Mouse (Mus musculus): ENCODE measurements around the gene Polr2f. TPM values are rescaled to one million over a fixed set of nuclear protein-coding genes. Genes with fewer than 3 reads are reported as not detected.

The Polr2f gene
- 159 and 176 TPM in 2 replicates for polyA plus RNA-seq (2012; rRNA removed)

DNA sequence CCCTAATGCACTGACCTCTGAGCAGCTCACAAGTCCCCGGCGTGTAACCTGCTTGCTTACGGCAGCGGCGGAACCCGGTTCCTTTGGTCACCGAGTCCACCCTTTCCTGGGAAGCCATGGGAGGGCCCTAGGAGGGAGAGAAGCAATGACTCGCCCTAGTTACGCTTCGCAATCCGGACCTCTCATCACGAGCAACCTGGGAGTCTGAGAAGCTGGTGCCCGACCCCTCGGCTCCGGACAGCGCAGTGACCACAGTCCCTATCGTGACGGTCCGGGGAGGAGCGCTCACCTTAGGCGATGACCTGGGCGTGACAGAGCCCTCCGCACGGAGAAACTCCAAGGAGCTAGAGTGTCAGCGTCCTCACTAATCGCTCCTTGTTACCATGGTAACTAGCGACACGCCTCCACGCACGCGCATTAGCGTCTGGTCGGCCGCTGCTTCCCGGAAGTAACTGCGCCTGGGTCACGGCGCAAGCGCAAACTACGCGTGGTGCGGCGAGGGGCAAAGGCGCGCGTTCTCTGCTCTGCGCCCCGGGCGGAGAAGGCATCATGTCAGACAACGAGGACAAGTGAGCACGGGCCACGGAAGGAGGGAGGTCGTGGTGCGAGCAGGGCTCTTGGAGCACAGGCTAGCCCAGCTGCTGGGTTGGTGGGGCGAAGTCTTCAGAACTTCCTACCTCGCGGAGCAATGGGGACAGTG, at the start of gene Polr2f, which contains the start of gene 1700088E04Rik:
Gene Polr2f (plus strand): TSS at position 144 of the 700 bp plus-strand sequence.
Gene 1700088E04Rik (minus strand): TSS at position 388 of the 700 bp plus-strand sequence.
- peak; percentile 88 to 98 for DNase-seq (ENCODE audit: extremely low spot score in 1 of 2, low spot score in 1 of 2)

DNA sequence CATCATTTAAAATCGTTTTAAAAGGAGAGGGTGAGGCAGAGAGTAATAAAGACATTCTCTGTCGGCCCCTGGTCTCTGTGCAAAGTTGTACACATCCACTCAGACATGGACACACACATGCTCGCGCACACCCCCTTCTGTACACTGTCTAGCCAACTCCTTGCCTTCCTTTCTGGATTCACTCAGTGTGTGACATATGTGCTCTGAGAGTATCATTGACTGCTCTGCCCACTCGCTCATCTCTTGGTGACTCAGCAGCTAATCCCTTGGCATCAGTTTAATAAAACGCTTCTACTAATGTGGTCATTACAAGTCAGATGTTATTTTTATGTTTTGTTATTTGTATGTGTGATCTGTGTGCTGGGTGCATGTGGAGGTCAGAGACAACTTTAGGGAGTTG, 48.5 kb upstream of the Polr2f start:
- no peak for DNase-seq (ENCODE audit: extremely low spot score in 1 of 2, low spot score in 1 of 2)

DNA sequence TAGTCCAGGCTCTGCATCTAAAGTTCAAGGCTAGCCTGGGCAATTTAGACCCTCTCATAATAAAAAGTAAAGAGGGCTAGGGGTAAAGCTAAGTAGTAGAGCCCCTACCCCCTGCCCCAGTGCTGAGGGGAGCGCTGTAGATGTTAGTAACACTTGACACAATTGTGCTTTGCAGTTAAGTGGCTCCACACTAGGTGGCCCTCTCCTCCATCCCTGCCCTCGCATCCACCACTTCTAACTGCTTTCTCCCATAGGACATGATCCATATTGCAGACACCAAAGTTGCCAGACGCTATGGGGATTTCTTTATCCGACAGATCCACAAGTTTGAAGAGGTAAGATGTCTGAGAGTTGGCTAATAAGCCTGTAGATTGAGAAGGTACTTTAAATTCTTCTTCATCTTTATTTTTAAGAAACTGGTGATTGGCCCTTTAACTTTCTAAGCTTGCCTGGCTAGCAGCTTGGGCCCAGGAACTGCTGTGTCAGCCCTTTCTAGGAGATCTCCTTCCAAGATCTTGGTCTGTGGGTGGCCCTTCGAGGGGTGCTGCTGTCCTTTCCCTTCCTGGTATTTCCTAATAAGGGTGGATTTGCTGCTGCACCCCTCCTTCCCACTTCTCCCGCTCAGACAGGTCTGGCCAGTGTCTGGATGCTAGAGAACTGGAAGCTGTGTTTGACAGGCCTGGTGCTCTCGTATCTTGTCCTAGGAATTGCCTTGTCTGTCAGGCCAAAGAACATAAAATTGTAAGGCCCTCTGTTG, 47.5 kb upstream of the Polr2f start:
- peak in 1 of 2 experiments; percentile 54 for DNase-seq (ENCODE audit: extremely low spot score in 1 of 2, low spot score in 1 of 2)

DNA sequence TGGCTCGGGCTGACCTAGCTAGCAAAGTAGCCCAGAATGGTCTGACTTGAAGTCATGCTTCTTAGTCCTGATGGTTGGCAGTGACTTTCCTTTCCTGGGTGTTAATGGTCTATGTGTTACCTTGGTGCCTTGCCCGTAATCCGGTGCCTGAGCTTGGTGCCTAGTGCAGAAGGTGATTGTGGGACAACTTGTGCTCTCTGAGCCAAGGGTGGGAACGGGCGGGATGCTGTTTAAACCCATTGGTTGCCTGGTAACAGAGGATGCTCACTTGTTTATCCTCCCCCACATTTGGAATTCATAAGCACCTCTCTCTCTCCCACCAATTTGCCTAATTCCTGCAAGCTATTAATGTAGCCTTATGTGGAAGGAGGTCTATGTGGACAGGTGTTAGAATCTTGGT, 45.3 kb upstream of the Polr2f start:
- DNase-seq (ENCODE audit: extremely low spot score in 1 of 2, low spot score in 1 of 2) = no peak

DNA sequence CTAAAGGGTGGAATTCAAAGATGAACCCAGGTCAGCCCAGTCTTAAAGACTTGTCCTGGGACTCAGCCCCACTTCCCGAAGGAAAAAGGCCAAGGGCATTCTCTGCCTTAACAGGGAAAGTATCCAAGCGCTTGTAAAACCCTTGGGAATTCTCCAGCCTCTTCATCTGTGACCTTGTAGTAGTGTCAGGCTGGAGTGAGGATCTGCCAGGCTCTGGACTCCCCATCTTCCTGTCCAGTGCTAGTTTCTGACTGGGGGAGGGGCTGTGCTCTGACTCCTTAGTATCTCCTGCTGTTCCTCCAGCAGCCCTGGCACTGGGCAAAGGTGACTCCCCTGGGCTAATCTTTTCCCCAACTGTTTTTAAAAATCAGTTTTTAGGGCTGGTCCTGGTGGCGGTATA, 44.3 kb upstream of the Polr2f start:
- DNase-seq (ENCODE audit: extremely low spot score in 1 of 2, low spot score in 1 of 2) = no peak

DNA sequence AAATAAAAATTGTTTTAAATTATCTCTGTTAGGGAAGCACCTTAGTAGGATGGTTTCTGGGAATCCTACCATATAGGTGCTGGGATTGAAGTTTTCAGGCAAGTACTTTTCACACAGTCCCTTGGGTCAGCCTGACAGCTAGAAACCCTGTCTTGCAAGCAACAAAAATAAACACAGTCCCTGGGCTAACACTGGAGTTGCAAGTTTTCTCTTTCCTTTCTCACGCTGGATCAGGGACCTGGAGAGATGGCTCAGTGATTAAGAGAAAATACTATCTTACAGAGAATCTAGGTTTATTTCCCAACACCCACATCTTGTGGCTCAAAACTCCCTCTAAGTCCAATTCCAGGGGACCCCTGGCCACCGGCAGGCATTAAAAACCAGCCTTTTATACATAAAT, 43.7 kb upstream of the Polr2f start:
- DNase-seq (ENCODE audit: extremely low spot score in 1 of 2, low spot score in 1 of 2) = no peak

DNA sequence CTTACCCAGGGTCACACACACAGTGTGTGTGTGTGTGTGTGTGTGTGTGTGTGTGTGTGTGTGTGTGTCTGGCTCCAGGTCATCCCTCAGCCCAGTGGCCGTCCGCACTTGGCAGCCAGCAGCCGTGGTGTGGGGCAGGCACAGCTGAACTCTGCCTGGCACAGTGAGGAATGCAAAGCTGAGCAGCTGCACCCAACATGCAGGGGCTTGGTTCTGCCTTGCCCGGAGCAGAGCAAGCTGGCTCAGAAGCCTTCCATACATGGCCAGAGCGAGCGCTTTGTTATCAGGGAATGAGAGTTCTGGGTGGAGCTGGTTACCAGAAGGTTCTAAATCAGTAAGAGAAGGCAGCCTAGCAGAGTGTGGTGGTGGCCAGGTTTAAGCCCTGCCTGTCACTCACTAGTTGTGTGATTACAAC, 43.2 kb upstream of the Polr2f start:
- DNase-seq (ENCODE audit: extremely low spot score in 1 of 2, low spot score in 1 of 2) = peak; percentile 25 to 28

DNA sequence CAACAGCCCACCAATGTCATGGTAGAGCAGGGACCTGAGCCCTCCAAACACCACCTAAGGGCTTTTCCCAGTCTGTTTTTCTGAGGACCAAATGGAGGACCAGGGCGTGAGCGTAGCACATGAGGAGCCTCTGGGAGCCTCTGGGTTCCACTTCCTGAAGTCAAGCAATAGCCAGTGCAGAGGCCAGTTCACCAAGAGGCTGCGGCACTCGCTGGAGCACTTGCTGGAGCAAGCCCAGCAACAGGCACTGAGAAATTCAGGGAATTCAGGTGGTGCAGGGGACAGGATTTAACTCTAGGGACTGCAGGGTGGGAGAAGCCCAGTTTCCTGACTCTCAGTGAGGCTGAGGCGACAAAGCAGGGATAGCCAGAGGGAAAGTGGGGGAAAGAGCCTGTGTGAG, 42.6 kb upstream of the Polr2f start:
- DNase-seq (ENCODE audit: extremely low spot score in 1 of 2, low spot score in 1 of 2) = no peak

DNA sequence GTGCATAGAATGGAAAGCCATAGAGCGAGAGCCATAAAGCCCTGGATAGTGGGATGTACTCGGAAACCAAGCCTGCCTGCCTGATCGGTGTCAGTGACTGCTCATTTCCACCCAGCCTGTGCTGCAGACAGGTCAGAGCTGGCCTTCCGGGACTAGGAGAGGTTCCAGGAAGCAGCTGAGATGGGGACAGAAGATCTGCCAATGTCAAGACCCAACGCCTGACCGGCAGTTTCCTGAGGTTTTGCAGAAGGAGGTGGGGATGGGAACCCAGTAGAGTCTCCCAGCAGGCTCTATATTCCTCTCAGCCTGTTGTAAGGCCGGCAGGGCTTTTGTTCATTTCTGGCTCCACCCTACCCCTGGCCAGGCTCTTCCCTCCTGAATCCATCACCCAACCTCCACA, 41.9 kb upstream of the Polr2f start:
- DNase-seq (ENCODE audit: extremely low spot score in 1 of 2, low spot score in 1 of 2) = no peak

DNA sequence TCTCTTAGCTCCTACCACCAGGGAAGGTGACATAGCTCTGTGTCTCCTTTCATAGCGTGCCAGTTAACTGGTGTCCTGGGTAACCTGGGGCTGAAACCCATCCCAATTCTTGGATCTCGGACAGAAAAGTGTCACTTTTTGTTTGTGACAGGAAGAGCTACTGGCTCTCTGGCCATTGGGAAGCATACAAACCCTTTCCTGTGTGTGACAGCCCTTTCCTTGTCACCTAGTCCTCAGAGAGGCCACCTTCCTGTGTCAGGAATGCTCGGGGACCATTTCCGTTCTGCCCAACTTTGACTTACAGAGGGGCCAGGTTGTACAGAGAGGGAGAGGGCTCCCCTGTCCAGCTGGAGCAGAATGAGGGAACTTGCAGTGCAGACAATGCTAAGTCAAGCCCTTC, 41.4 kb upstream of the Polr2f start:
- DNase-seq (ENCODE audit: extremely low spot score in 1 of 2, low spot score in 1 of 2) = no peak

DNA sequence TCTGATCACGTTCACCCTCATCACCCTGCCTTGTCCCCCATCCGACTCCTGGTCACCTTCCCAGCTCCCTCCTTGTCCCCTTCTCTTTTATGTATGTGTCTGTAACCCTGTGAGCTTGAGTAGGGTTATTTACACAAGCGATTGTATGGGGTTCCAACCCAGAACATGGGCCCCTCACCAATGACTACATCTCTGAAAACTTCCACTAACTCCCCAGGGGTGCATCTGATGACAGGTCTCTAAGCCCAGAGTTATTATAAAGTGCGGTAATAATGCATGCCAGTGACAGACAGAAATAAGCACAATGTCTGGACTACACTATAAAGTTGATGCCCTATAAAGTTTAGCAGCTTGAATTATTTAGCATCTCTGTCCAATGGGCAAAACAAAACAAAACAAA, 40.4 kb upstream of the Polr2f start:
- DNase-seq (ENCODE audit: extremely low spot score in 1 of 2, low spot score in 1 of 2) = no peak

DNA sequence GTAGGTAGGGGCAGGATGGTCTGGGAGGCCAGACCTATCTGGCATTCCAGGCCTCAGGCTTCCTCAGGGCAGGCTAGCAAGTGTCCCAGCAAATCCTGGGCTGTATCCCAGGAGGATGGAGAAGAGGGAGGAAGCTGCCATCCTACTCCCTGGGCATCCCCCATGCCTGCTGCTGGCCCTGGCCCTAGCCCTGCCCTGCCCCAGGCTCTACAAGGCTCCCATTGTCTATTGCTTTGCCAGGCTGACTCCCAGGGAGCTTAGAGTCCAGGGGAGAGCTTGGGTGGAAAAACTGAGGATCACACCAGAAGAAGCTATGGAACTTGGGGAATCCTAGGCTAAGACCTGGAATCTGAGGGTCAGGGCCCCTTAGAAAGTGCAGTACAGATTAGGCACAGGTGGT, 39.3 kb upstream of the Polr2f start:
- no peak for DNase-seq (ENCODE audit: extremely low spot score in 1 of 2, low spot score in 1 of 2)

DNA sequence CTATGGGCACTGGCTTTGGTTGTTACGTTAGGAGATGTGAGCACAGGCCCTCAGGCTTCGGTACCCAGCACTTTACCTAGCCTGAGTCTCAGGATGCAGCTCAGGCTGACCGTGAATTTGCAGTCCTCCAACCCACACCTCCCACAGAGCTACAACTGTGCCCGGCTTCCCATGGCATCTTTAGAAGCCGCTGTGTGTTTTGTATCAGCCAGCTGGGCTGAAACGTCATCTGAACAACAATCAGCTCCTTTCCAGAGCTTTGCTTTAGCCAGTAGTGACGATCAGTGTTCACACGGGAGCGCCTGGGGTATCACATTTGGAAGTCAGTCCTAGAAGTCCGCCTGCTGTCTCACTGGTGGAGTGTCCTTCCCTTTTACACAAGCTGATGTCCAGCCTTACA, 37.5 kb upstream of the Polr2f start:
- no peak for DNase-seq (ENCODE audit: extremely low spot score in 1 of 2, low spot score in 1 of 2)

DNA sequence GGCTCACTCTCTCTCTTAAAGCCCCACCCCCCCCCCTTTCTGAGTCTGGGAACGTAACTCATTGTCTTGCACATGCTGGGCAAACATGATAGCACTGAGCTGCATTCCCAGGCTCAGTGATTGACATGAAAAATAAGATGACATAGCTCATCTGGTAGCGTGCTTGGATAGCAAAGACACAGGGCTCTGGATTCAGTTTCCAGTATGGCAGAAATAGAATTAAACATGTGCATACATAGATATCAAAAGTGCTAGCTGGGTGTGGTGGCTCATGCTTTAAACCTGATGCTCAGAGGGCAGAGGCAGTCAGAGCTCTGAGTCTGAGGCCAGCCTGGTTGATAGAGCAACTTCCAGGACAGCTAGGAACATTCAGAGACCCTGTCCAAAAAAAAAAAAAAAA, 35.0 kb upstream of the Polr2f start:
- no peak for DNase-seq (ENCODE audit: extremely low spot score in 1 of 2, low spot score in 1 of 2)

DNA sequence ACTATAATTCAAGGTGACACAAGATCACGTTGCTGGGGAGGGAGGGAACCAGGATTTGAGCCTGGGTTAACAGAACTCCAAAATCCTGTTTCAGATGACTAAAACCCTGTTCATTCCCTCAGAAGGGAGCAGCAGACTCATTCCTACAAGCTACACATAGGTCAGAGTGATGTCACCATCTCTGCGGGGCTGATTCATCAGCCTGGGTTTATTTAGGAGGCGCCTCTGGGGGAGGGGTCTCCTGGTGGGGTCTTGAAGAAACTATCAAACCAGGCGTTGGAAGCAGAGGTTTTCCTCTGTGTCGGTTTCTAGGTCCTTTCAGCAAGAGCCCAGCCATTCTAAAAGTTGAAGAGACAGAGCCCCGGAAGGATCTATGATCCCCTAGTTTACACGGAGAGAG, 32.8 kb upstream of the Polr2f start:
- DNase-seq (ENCODE audit: extremely low spot score in 1 of 2, low spot score in 1 of 2) = no peak

DNA sequence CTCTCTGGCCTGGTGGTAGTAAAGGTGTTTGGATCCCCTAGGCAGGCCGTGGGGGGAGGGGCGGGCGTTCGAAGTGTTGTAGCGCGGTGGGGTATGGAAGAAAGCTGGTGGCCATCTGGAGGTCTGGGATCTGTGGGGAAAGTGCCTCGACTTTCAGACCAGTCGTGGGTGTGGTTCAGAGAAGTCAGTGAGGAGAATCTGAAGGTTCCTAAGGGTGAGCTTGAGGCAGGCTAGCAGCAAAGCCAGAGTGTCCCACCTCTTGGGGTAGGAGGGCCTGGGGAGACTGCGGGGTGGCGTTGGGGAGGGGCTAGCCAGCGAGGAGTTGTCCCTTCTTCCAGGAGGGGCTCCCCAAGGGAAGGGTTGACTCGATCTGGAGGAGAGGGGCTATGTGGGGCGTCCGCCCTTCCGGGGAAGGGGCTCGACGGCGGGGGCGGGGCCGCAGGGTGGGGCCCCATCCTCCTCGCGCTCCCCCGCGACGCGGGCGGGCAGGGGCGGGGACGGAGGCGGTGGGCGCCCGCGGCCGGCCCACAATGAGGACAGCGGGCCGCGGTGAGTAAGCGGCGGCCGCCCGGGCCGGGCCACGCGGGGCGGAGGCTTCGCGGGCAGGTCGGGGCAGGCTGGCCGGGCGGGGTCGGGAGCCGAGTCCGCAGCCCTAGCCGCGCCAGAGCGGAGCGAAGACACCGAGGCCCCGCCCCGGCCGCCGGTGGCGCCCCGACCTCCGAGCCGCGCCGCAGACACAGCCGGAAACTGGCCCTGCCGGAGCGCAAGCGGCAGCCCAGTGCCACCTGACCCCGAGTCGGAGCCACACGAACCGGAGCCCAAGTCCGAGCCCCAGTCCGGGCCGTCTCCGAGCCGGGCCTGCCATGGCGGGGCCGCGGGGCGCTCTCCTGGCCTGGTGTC, 32.1 kb upstream of the Polr2f start, which contains the start of gene Micall1:
Gene Micall1 (plus strand): TSS at position 478 of the 900 bp plus-strand sequence.
- DNase-seq (ENCODE audit: extremely low spot score in 1 of 2, low spot score in 1 of 2) = no peak

DNA sequence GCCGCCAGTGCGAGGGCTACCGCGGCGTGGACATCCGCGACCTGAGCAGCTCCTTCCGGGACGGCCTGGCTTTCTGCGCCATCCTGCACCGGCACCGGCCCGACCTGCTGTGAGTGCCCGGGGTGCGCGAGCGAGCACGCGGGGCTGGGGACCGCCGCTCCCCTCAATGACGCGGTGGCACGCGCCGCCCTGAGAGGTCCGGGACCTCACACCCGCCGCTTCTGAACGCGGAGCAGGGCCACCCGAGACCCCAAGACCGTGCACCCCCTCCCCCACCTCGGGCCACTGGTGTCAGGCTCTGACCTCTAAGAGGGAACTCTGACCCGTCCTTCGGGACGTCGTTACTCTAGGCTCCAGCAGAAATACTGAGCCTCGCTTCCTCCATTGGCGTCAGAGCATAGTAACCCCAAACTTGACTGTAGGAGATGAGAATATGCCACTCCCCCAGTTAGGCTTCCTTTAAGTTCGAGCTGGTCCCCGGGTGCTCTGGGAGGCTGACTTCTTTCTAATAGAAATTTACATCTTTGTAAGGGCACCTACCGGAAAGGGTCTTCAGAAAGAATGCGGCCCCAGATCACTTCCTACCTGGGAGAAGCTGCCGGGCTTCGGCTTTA, 31.4 kb upstream of the Polr2f start:
- DNase-seq (ENCODE audit: extremely low spot score in 1 of 2, low spot score in 1 of 2) = no peak

DNA sequence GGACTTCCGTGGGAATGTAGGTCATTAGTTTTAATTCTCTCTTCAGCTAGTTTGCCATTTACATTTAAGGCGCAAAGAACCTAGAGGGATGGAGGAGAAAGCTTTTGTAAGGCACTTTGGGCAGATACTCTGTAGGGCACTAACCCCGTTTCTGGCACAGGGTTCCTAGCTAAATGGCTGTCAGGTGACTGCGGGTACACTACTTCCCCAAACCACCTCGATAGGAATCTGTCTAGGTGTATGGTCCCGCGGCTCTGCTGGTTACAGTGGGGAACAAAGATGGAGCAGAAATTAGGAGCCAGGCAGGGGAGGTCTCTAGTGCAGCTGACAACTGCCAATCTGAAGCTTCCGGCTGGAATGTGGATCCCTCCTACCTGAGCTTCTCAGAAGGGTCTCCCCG, 30.8 kb upstream of the Polr2f start:
- no peak for DNase-seq (ENCODE audit: extremely low spot score in 1 of 2, low spot score in 1 of 2)

DNA sequence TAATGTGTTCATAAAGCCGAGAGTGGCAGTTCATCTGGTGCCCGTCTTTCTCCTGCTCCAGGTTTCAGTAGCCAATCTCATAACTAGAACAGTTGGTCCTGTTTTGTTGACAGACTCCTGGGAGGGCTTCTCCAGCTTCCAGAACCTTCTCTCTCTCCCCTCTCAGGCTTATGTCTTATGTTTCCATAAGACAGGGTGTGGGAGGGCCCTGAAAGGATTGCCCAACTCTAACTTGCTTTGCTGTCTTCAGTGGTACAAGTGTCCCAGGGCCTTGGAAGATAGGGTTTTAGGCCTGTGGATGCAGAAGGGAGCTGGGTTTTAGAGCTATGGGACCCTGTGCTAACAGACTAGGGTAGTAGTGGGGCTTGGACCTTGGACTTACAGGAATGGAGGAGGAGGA, 30.3 kb upstream of the Polr2f start:
- no peak for DNase-seq (ENCODE audit: extremely low spot score in 1 of 2, low spot score in 1 of 2)

DNA sequence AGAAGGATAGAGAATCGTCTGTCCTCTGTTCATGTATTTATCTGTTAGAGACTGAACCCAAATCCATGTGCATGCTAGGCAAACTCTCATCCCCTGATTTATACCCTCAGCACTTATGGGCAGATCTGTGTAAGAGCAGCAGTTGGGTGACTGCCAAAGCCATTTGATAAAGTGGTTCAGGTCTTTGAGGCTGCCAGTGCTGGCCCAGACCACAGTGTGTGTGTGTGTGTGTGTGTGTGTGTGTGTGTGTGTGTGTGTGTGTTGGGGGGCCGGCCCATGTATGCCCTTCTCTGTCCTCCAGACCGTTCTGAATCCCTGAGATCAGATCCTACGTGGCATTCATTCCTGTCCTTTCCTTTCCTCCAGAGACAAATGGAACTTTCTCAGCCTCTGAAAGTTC, 29.0 kb upstream of the Polr2f start:
- no peak for DNase-seq (ENCODE audit: extremely low spot score in 1 of 2, low spot score in 1 of 2)

DNA sequence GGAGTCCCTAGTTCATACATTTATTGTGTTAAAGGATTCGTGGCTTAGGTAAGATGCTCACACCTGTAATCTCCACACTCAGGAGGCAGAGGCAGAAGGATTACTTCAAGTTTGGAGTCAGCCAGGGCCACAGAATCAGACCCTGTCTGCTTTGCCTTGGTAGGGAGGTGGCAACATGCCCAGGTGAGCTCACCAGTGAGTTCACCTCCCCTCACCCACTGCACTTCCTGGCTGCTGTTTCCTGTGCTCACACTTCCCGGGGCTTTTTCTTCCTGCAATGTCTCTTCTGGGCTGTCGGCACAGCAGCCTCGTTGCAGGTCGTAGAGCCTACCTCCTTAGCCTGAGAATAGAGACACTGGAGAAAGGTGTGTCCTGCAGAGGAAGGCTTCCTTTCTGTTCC, 25.5 kb upstream of the Polr2f start:
- no peak for DNase-seq (ENCODE audit: extremely low spot score in 1 of 2, low spot score in 1 of 2)

All from frontal cortex, adult 2 months (tissue).